Mouse (Mus musculus): Measurements from ENCODE around the gene Slc4a1. TPM values are rescaled to one million over a fixed set of nuclear protein-coding genes. Genes with fewer than 3 reads are reported as not detected.
A peak's percentile ranks its signal among the peaks of the same experiment; 100 is the strongest.

The Slc4a1 gene
- total RNA-seq, 2 experiments from 2014 or later, result 0.56 to 1.8 TPM

- no peak for DNase-seq
These were observed 61.9 kb downstream of the Slc4a1 start for GRCm38 (mm10) chr11:102304141-102304540.

GRCm38 (mm10) chr11:102299839-102300238 is 66.2 kb downstream of the Slc4a1 start:
- peak; percentile 40 to 64 for DNase-seq

Small RNA genes lying within 50 kb of the gene (microRNA-seq; reads per million reads assigned to microRNA genes)
- not detected for gene Mir6930

Other genes with a start within 250 kb of the Slc4a1 start
- gene Nags, start 220.7 kb downstream of the Slc4a1 start, total RNA-seq (2021), result under 1 TPM; 0.13 to 0.43 TPM
- 10 to 100 TPM; 15.2 to 17.7 TPM for gene Tmem101, start 209.8 kb downstream of the Slc4a1 start, total RNA-seq (2021)
- gene Lsm12, start 180.9 kb downstream of the Slc4a1 start, total RNA-seq (2021), result 10 to 100 TPM; 81.9 to 90.1 TPM
- gene G6pc3, start 176.6 kb downstream of the Slc4a1 start, total RNA-seq (2021), result 100 to 1,000 TPM; 126 to 133 TPM
- gene Hdac5, start 136.0 kb downstream of the Slc4a1 start, total RNA-seq (2021), result 10 to 100 TPM; 96.3 to 96.5 TPM
- under 1 TPM; 0.66 to 0.76 TPM for gene BC030867, start 117.3 kb downstream of the Slc4a1 start, total RNA-seq (2021)
- under 1 TPM; 0.10 to 0.30 TPM for gene Asb16, start 97.5 kb downstream of the Slc4a1 start, total RNA-seq (2021)
- gene Tmub2, start 81.3 kb downstream of the Slc4a1 start, total RNA-seq (2021), result 10 to 100 TPM; 47.3 to 60.4 TPM
- 10 to 100 TPM; 51.6 to 54.2 TPM for gene Atxn7l3, start 69.6 kb downstream of the Slc4a1 start, total RNA-seq (2021)
- gene Ubtf, start 46.5 kb downstream of the Slc4a1 start, total RNA-seq (2021), result 100 to 1,000 TPM; 101 to 103 TPM
- gene Rundc3a, start 27.2 kb upstream of the Slc4a1 start, total RNA-seq (2021), result 10 to 100 TPM; 29.1 to 29.6 TPM
- 100 to 1,000 TPM; 453 to 470 TPM for gene Slc25a39, start 41.7 kb upstream of the Slc4a1 start, total RNA-seq (2021)
- gene Grn, start 64.1 kb upstream of the Slc4a1 start, total RNA-seq (2021), result 100 to 1,000 TPM; 181 to 214 TPM
- gene Fam171a2, start 81.5 kb upstream of the Slc4a1 start, total RNA-seq (2021), result 1 to 10 TPM; 5.8 to 6.1 TPM
- gene Itga2b, start 103.9 kb upstream of the Slc4a1 start, total RNA-seq (2021), result 1 to 10 TPM; 3.0 to 4.6 TPM
- 10 to 100 TPM; 25.9 to 31.1 TPM for gene Gpatch8, start 190.2 kb upstream of the Slc4a1 start, total RNA-seq (2021)
- under 1 TPM in 1 of 2 experiments, not detected in 1; 0.69 TPM for gene Gm11627, start 213.3 kb upstream of the Slc4a1 start, total RNA-seq (2021)
- gene Fzd2, start 238.2 kb upstream of the Slc4a1 start, total RNA-seq (2021), result 1 to 10 TPM; 3.1 to 4.2 TPM